Mouse (Mus musculus): ENCODE measurements around the gene Cpa2. TPM values are rescaled to one million over a fixed set of nuclear protein-coding genes. Genes with fewer than 3 reads are reported as not detected.

The Cpa2 gene
- polyA plus RNA-seq, 1 experiment from 2014 or later = 2.7 TPM

- Histone ChIP-seq H3K9me3 (ENCODE audit: low read length) (no peaks in the 10 kb centered on the region), H3K4me3 (ENCODE audit: low read depth, low read length) (no peak overlapping the region), H3K36me3 (ENCODE audit: insufficient read depth, low read length) (no peaks in the 10 kb centered on the region), H3K9ac (replicated peaks; ENCODE audit: low read depth) (no peak overlapping the region), H3K27ac (ENCODE audit: low read length) (no peak overlapping the region), H3K4me2 (replicated peaks; ENCODE audit: low read depth, low read length) (peak overlapping the region; percentile 28; the same call in 1 of the 2 replicates), H3K4me1 (ENCODE audit: insufficient read depth, low read depth, low read length) (no peaks in the 10 kb centered on the region), H3K27me3 (replicated peaks; ENCODE audit: insufficient read depth, low read length) (no peaks in the 10 kb centered on the region)
- WGBS = 39% methylated on average over 23 of the region's 23 CpGs
- DNase-seq (ENCODE audit: low spot score) (peak; percentile 90), ATAC-seq (peak; percentile 54)
- TF ChIP-seq CTCF (IDR thresholded peaks at IDR 0.05) (peak; percentile 40), EP300 (IDR thresholded peaks at IDR 0.05) (no peak)
Observed at GRCm38 (mm10) chr6:30551644-30552580, 10.5 kb downstream of the Cpa2 start.

GRCm38 (mm10) chr6:30552628-30553027 is 11.2 kb downstream of the Cpa2 start:
- H3K27me3 ChIP-seq (replicated peaks; ENCODE audit: insufficient read depth, low read length) = no peaks in the 10 kb centered on the region
- H3K9me3 ChIP-seq (ENCODE audit: low read length) = no peaks in the 10 kb centered on the region
- no peak for DNase-seq (ENCODE audit: low spot score)
- WGBS = 41% methylated on average over 6 of the region's 6 CpGs
- TF ChIP-seq CTCF (IDR thresholded peaks at IDR 0.05) (no peak), EP300 (IDR thresholded peaks at IDR 0.05) (no peak)
- peak; percentile 18; the same call in 1 of the 2 replicates for ATAC-seq
- no peak overlapping the region; the same call in 1 of the 2 replicates for H3K4me2 ChIP-seq (replicated peaks; ENCODE audit: low read depth, low read length)
- H3K4me3 ChIP-seq (ENCODE audit: low read depth, low read length) = no peak overlapping the region
- no peak overlapping the region for H3K9ac ChIP-seq (replicated peaks; ENCODE audit: low read depth)
- no peaks in the 10 kb centered on the region for H3K4me1 ChIP-seq (ENCODE audit: insufficient read depth, low read depth, low read length)
- H3K27ac ChIP-seq (ENCODE audit: low read length) = no peak overlapping the region
- H3K36me3 ChIP-seq (ENCODE audit: insufficient read depth, low read length) = no peaks in the 10 kb centered on the region

- Histone ChIP-seq H3K9me3 (ENCODE audit: low read length) (no peaks in the 10 kb centered on the region), H3K27me3 (replicated peaks; ENCODE audit: insufficient read depth, low read length) (no peaks in the 10 kb centered on the region), H3K36me3 (ENCODE audit: insufficient read depth, low read length) (no peaks in the 10 kb centered on the region), H3K27ac (ENCODE audit: low read length) (no peak overlapping the region), H3K9ac (replicated peaks; ENCODE audit: low read depth) (no peak overlapping the region), H3K4me3 (ENCODE audit: low read depth, low read length) (no peak overlapping the region), H3K4me2 (replicated peaks; ENCODE audit: low read depth, low read length) (no peak overlapping the region), H3K4me1 (ENCODE audit: insufficient read depth, low read depth, low read length) (no peaks in the 10 kb centered on the region)
- TF ChIP-seq EP300 (IDR thresholded peaks at IDR 0.05) (no peak), CTCF (IDR thresholded peaks at IDR 0.05) (no peak)
- ATAC-seq (no peak), DNase-seq (ENCODE audit: low spot score) (no peak)
- 61% methylated on average over 7 of the region's 7 CpGs for WGBS
Observed at GRCm38 (mm10) chr6:30553381-30554010, 12.1 kb downstream of the Cpa2 start.

- ATAC-seq (no peak), DNase-seq (ENCODE audit: low spot score) (no peak)
- Histone ChIP-seq H3K4me1 (ENCODE audit: insufficient read depth, low read depth, low read length) (no peaks in the 10 kb centered on the region), H3K9me3 (ENCODE audit: low read length) (no peaks in the 10 kb centered on the region), H3K27ac (ENCODE audit: low read length) (no peak overlapping the region), H3K36me3 (ENCODE audit: insufficient read depth, low read length) (no peaks in the 10 kb centered on the region), H3K4me3 (ENCODE audit: low read depth, low read length) (no peak overlapping the region), H3K9ac (replicated peaks; ENCODE audit: low read depth) (no peak overlapping the region), H3K4me2 (replicated peaks; ENCODE audit: low read depth, low read length) (no peak overlapping the region), H3K27me3 (replicated peaks; ENCODE audit: insufficient read depth, low read length) (no peaks in the 10 kb centered on the region)
- WGBS = 92% methylated on average over 5 of the region's 5 CpGs
- TF ChIP-seq CTCF (IDR thresholded peaks at IDR 0.05) (no peak), EP300 (IDR thresholded peaks at IDR 0.05) (no peak)
Observed at GRCm38 (mm10) chr6:30554092-30554491, 12.7 kb downstream of the Cpa2 start.

GRCm38 (mm10) chr6:30554621-30555170 is 13.3 kb downstream of the Cpa2 start:
- 83% methylated on average over 5 of the region's 5 CpGs for WGBS
- Histone ChIP-seq H3K4me1 (ENCODE audit: insufficient read depth, low read depth, low read length) (no peaks in the 10 kb centered on the region), H3K4me3 (ENCODE audit: low read depth, low read length) (no peak overlapping the region), H3K9ac (replicated peaks; ENCODE audit: low read depth) (no peak overlapping the region), H3K36me3 (ENCODE audit: insufficient read depth, low read length) (no peaks in the 10 kb centered on the region), H3K9me3 (ENCODE audit: low read length) (no peaks in the 10 kb centered on the region), H3K27ac (ENCODE audit: low read length) (no peak overlapping the region), H3K4me2 (replicated peaks; ENCODE audit: low read depth, low read length) (no peak overlapping the region), H3K27me3 (replicated peaks; ENCODE audit: insufficient read depth, low read length) (no peaks in the 10 kb centered on the region)
- DNase-seq (ENCODE audit: low spot score) = peak; percentile 61
- TF ChIP-seq EP300 (IDR thresholded peaks at IDR 0.05) (no peak), CTCF (IDR thresholded peaks at IDR 0.05) (no peak)
- peak; percentile 35; the same call in 1 of the 2 replicates for ATAC-seq

GRCm38 (mm10) chr6:30556080-30556479 is 14.7 kb downstream of the Cpa2 start:
- WGBS = 20% methylated on average over 4 of the region's 9 CpGs
- TF ChIP-seq CTCF (IDR thresholded peaks at IDR 0.05) (no peak), EP300 (IDR thresholded peaks at IDR 0.05) (no peak)
- H3K36me3 ChIP-seq (ENCODE audit: insufficient read depth, low read length) = no peaks in the 10 kb centered on the region
- no peaks in the 10 kb centered on the region for H3K27me3 ChIP-seq (replicated peaks; ENCODE audit: insufficient read depth, low read length)
- H3K27ac ChIP-seq (ENCODE audit: low read length) = no peak overlapping the region
- H3K9ac ChIP-seq (replicated peaks; ENCODE audit: low read depth) = no peak overlapping the region
- DNase-seq (ENCODE audit: low spot score) (peak; percentile 39), ATAC-seq (no peak)
- H3K4me1 ChIP-seq (ENCODE audit: insufficient read depth, low read depth, low read length) = no peaks in the 10 kb centered on the region
- H3K4me2 ChIP-seq (replicated peaks; ENCODE audit: low read depth, low read length) = no peak overlapping the region
- H3K9me3 ChIP-seq (ENCODE audit: low read length) = no peaks in the 10 kb centered on the region
- no peak overlapping the region for H3K4me3 ChIP-seq (ENCODE audit: low read depth, low read length)

Measured in lung, postnatal 0 days (tissue).